Mouse (Mus musculus): Measurements from ENCODE around the gene Ndufs5.

Gene Ndufs5

DNA sequence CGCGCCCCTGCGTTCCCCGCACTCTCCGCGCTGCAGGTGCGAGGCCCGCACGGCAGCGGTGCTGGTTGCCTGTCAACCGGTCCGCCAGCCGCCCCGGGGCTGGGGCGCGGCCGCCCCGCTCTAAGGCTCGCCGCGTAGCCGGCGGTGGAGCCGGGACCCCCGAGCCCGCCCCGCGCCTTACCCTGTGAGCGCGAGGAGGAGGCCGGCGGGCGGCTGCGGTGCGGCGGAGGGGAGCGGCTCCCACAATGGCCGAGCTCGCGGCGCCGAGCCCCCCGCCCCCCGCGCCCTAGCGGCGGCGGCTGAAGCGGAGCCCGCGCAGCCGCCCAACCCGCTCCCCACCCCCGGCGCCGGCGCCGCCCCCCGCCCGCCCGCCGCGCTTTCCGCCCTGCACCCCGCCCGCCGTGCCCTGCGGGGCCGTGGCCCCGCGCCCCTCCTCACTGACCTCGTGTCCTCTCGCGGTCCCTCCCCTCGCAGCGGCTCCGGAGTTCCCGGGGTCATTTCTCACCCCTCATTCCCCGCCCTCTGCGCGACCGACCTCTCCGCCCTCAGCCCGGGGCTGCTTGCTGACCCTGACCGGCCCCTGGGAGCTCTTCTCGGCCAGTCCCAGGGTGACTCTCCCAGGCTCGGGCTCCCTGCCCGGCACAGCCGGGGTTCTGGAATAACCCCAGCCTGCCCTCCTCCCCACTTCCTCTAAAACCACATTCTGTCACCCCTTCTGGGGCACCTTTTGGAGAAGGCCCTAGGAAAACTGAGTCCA is 30.8 kb downstream of the Ndufs5 start:
- no peak for DNase-seq

DNA sequence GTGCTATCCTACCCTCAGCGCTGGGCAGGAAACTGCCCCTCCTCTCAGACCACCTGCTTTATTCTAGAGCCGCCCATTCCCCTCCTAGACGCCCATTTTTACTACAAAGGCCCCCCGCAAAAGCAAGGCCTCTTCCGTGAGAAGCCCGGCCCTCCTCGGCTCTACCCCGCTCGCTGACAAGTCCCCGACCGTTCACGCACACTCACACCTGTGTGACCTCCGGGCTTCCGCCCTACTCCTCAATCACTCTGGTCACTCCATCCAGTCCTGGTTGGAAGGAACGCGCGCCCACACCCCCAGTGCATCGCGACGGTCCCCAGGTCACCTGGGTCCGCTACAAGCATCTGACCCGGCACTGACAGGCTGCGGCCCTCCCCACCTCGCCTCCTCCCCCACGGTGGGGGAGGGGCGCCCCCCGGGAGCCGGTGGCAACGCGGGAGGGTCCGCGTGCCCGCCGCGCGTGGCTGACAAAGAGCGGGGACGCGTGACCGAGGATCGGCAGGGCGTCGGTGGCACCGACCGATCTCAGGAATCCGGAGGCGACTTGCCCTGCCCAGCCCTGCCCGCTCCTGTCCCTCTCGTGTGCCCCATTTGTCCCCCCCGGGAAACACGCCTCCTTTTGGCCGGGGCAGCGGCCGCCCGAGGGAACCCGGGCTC is 31.5 kb downstream of the Ndufs5 start:
- DNase-seq = no peak

DNA sequence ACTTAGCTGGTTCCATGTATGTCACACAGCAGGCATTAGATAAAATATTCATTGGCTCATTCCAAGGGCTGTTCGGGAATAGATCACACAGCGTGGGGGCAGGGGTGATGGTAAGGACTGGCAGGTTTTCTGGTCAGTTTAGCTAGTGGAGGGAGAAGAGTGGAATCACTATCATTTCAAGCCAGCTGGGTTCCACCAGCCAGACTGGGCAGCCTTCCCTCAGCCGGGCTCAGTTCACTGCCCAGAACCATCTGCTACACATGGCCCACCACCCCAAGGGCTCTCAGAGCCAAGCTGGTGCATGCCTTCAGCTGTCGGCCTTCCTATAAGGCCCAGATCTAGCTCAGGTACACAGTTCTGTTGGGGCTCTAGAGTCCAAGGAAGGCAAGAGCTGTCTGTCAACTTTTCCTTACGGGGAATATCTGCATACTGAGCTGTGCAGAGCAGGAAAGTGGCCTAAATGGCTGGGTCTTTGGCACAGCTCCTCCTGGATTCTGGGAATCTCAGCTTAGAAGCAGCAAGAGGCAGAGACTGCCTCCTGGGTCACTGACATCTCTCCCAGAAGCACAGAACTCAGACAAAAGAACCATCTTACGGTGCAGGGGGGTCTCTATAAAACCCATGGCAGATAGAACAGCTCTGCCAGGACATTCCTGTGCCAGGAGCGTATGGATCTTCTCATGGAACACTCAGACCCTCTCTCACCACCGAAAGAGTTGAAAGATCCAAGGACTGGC is 32.3 kb downstream of the Ndufs5 start:
- no peak for DNase-seq

GRCm38 (mm10) chr4:123685046-123685445 is 33.0 kb downstream of the Ndufs5 start:
- no peak for DNase-seq

DNA sequence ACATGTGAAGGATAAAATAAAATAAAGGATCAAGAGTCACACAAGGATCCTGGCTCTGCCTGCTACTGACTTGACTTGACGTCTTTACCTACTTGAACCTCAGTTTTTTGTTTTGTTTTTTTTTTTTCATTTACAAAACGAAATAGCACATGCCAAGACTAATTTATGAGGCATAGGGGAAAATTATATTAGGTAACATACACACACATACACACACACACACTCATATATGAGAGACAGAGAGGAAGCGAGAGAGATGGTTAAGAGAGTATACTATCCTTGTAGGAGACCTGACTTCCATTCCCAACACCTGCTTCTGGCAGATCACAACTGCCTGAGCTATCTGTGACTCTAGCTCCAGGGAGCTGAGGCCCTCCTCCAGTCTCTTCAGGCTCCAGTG is 33.7 kb downstream of the Ndufs5 start, which contains the start of gene Macf1:
TSS of gene Macf1 (minus strand) at position 101 of the 400 bp plus-strand sequence.
- DNase-seq = no peak

DNA sequence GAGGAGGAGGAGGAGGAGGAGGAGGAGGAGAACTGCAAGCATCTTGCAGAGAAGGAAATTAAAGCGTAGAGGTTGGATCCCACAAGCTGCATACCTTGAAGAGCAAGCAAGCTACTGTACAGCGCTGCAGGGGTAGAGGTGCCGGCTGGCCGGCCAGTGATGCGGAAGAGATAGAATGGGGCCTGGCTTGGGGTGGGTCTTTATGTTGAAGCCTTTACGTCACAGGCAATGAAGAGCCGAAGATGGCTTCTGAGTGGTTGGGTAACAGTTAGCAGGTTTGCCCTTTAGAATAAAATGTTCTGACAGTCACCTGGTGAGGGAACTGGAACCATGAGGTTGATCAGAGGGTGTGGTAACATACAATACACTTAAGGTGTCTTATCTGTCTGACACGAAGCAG is 35.7 kb downstream of the Ndufs5 start:
- no peak for DNase-seq

DNA sequence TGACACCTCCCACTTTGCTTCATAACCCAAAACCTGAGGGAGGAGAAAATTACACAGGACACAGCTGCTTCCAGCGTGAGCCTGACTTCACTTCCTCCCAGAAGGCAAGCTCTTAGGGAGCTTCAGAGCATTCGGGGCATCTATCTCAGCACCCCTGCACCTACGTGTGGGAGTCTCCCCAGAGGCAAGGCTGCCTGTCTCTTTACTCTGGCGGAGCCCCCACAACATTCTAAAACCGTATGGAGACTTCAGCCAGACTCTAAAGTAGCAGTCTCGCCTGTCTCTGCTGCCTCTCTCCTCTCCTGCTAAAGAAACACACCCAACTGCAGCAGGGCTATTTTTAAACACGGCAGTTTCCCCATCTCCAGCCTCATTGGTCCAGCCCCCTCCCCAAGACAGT is 37.0 kb downstream of the Ndufs5 start:
- peak; percentile 85 for DNase-seq

DNA sequence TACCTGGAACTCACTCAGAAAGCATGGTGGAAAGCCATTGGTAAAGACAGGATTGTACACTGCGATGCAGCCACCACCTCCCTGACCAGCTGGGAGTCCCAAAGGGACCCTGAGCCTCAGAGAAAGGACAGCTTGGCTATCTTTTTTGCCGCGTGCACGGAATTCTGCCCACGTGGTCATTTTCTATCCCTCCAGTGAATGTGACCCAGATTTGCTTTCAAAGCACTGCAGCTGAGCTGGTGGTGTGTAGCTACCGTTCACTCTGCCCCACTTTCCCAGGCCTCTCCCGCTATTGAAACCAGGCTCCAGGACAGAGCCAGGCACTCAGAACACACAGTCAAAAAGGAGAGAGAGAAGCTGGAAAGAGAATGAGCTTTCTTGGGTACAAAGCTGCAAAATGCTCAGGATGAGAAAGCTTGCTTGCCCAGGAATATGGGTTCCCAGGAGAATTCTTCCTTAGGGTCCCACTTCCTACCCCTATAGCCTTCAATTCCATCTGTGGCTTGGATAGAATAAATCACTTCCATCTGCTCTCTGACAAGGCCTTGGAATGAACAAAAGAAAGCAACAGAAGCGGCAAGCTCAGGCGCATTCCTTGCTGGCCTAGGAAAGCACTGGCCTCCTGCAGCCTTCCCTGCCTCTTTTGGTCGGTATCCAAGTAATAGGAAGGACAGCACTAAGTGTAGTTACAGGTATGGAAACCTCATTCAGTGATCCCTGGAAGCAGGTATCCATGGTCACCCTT is 40.8 kb downstream of the Ndufs5 start:
- peak; percentile 81 for DNase-seq

- no peak for DNase-seq
Observed at GRCm38 (mm10) chr4:123670598-123670997, 47.4 kb downstream of the Ndufs5 start.

DNA sequence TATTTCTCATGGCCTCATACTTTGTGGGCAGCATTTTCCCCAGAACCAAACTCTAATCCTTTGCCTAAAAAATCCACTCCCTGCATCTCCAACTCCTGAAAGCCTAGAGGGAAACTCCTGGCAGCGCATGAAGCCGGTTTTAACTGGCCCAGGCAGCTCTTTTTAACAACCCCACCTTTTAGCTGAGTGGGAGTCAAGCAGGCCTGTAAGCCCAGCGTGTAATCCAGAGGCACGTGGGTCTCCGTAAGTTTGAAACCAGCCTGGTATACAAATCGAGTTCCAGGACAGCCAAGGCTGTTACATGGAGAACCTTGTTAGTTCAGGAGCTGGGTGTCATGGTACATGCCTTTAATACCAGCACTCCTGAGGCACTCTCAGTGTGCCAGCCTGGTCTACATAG is 48.3 kb downstream of the Ndufs5 start:
- DNase-seq = no peak

DNA sequence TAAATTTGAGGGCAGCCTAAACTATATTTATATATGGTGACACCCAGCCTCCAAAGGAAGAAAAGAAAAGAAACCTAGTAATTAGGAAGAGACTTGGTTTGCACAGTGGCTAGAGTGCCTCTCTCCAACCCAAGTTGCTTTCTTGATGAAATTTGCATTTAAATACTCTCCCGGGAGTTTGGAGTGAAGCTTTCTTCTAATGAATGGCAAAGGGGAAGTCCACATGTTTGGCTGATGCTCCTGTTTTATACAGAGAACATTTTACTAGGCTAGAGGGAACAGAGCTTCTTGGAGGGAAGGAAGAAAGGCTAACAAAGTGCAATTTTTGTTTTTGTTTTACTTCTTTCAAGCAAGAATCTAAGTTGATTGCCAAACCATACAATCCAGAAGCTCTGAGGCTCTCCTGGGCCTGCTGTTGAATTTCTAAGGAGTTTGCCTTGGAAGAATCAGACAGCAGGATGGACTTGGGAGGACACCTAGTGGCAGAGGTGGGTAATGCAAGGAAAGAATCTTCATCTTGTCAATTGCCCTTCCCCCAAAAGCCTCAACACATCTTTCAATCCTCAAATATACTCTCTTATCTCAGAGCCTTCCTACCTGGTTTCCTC is 50.6 kb downstream of the Ndufs5 start:
- DNase-seq = peak; percentile 83

DNA sequence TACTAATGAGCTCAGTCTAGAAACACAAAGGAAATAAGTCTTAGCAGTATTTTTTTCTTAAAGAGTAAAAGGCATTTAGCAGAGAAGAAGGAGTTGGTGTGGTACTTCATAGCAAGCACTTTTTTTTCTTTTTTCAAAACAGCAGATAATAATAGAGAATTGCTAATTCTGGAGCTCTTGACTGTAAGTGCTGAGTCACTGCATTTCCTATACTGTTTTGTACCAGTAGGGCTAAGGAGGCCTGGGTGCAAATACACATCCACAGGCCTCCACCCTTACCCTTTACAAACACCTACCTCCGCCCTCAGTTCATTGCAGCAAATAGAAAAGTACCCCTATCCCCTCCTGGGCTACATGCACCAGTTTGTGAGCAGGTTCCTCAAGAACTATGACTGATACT is 51.5 kb downstream of the Ndufs5 start:
- no peak for DNase-seq

- no peak for DNase-seq
Observed at GRCm38 (mm10) chr4:123665681-123666278, 52.2 kb downstream of the Ndufs5 start.

DNA sequence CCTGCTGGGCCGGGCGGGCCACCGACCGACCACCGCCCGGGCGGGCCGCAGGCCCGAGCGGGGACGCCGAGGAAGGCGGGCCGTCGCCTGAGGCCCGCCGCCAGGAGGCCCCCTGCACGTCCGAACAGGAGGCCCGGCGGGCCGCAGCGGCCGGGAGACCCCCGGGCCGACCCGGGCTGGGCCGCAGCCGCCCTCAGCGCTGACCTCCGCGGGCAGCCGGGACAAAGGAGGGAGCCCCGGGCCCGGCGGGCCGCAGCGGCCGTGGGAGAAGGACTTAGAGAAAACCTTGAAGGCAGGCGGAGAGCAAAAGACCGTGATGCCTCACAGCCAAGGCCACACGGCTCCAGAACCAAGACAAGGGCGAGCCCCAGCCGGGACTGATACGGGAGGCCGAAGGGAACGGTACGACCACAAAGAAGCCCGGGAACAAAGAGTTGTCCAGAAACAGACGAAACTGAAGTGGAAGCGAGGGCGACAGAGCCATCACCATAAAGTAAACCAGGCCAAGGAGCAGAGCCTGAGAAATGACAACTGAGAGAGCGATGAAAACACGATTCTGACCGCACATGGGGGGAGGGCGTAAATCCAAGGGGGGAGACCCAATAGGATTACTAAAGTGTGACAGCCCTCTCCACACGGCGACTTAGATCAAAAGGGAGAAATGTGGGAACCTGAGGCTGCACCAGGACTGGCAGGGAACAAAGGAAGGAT is 52.9 kb downstream of the Ndufs5 start:
- no peak for DNase-seq

GRCm38 (mm10) chr4:123664021-123664950 is 53.7 kb downstream of the Ndufs5 start:
- peak; percentile 77 for DNase-seq

DNA sequence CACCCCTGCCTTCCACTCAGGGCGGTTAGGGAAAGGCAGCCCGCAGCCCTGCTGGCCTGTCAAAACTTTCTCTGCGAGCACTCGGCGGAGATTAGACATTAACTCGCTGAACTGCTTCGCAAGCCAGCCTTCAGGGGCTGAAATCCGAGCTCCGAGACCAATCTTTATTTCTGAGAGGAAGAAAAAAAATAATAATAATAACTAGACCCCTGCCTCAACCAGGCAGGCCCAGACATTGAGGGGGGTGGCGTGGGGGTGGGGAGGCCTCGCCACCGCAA is 54.4 kb downstream of the Ndufs5 start:
- DNase-seq = no peak

- no peak for DNase-seq
Observed at GRCm38 (mm10) chr4:123662914-123663687, 54.9 kb downstream of the Ndufs5 start.
